Mouse (Mus musculus) erythroblast, embryonic 14.5 days (primary cell): Measurements from ENCODE around the gene Pacsin3. TPM values are rescaled to one million over a fixed set of nuclear protein-coding genes. Genes with fewer than 3 reads are reported as not detected.

Experiments
- H3K27me3 ChIP-seq: 2 replicates; pipeline ENCODE4 v1.6.1; 2012; ENCODE audit warnings: inconsistent platforms; ENCODE audit not compliant: control insufficient read depth
- H3K36me3 ChIP-seq: 2 replicates; pipeline ENCODE4 v1.6.1; 2012; ENCODE audit warnings: mild to moderate bottlenecking, inconsistent platforms; ENCODE audit not compliant: control insufficient read depth
- H3K4me1 ChIP-seq: 2 replicates; pipeline ENCODE4 v1.6.1; 2012; ENCODE audit warnings: inconsistent platforms; ENCODE audit not compliant: control insufficient read depth
- H3K4me3 ChIP-seq: replicated peaks from 2 replicates; pipeline ENCODE3; 2012; ENCODE audit warnings: moderate library complexity, mild to moderate bottlenecking, inconsistent platforms
- H3K9me3 ChIP-seq: 2 replicates; pipeline ENCODE4 v1.6.1; 2012; ENCODE audit warnings: low read length, inconsistent platforms, mixed read lengths; ENCODE audit not compliant: control insufficient read depth
- GATA1 ChIP-seq: IDR thresholded peaks from 2 replicates; pipeline ENCODE4 v1.6.1; 2012; ENCODE audit warnings: low read length, inconsistent platforms, mixed read lengths
- TAL1 ChIP-seq: IDR thresholded peaks from 3 replicates; pipeline ENCODE4 v1.6.1; 2012; ENCODE audit warnings: low read length, inconsistent platforms, mixed read lengths
- polyA plus RNA-seq: library from polyadenylated mRNA; stranded (reverse); fragments of >175 nt; gene quantifications from 2 replicates; pipeline ENCODE4 v1.2.3, GENCODE M21; 2012

Pacsin3 gene
- polyA plus RNA-seq, 1 experiment, result not detected

DNA sequence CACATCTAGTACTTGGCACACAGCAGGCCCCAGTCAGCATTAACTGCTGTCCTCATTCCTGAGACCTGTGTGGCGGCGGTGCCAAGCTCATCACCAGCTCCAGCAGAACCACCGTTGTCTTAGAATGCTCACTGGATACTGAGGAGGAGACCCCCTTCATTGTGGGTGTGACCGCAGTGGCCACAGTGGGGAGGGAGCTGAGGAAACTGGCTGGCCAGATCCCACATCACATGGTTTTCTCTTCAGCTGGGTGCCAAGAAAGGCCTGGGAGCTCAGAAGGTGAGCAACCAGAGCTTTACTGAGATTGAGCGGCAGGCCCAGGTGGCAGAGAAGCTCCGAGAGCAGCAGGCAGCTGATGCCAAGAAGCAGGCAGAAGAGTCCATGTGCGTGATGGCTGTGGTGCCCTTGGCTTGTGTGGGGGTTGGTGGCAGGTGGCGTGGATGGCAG is 14.0 kb downstream of the Pacsin3 start:
- H3K4me1 ChIP-seq, result peaks cover 34% of the 10 kb centered on the region
- H3K27me3 ChIP-seq, result no peaks in the 10 kb centered on the region
- no peaks in the 10 kb centered on the region for H3K9me3 ChIP-seq
- TF ChIP-seq TAL1 (no peak), GATA1 (no peak)
- H3K36me3 ChIP-seq, result peaks cover 86% of the 10 kb centered on the region
- H3K4me3 ChIP-seq, result no peak overlapping the region

DNA sequence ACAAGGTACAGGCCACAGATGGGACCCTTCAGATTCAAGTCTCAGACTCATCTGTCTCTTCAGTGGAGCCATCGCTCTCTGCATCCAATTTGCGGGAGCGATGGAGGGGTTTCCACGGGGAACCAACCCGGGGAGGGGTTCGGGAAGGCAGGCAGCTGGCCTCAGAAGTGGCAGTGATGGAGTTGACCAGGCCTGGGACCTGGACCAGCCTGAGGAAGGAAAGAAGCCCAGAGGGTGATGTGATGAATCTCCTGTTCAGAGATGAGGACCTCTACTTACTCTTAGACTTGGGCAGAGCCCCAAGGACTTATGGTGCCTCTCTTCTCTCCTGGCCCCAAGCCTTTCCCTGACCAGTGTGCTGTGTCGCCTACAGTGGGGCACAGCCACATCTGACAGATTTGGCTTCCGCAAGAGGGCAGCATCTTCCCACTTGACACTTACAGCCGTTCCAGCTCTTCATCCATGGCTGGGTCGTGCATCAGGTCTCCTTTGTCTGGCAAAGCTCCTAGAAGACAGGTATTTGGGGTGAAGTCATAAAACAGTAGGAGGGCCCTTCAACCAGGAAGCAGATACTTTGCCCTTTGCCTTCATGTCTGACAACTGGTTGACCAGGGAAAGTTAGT is 23.1 kb downstream of the Pacsin3 start:
- Histone ChIP-seq H3K4me1 (peaks cover 12% of the 10 kb centered on the region), H3K27me3 (no peaks in the 10 kb centered on the region), H3K9me3 (no peaks in the 10 kb centered on the region), H3K4me3 (no peak overlapping the region), H3K36me3 (peaks cover 41% of the 10 kb centered on the region)
- TF ChIP-seq GATA1 (no peak), TAL1 (no peak)

DNA sequence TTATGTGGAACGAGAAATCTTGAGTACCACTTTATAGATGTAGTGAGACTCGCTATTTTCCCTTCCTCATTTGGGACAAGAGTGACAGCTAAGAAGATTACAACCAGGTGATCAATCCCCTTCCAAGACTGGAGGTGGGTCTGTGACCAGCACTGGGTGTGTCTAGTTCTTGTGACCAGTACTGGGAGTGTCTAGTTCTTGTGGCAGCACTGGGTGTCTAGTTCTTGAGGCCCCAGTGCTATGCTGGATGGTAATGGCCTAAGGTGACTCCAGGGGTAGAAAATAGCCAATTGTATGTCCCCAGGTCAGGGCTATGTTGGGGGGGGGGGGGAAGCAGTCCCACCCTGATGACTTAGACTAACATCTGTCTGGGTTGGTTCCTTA is 23.6 kb downstream of the Pacsin3 start:
- Histone ChIP-seq H3K4me3 (no peak overlapping the region), H3K9me3 (no peaks in the 10 kb centered on the region), H3K4me1 (peaks cover 12% of the 10 kb centered on the region), H3K27me3 (no peaks in the 10 kb centered on the region), H3K36me3 (peaks cover 36% of the 10 kb centered on the region)
- no peak for TF ChIP-seq TAL1
- TF ChIP-seq GATA1, result no peak

DNA sequence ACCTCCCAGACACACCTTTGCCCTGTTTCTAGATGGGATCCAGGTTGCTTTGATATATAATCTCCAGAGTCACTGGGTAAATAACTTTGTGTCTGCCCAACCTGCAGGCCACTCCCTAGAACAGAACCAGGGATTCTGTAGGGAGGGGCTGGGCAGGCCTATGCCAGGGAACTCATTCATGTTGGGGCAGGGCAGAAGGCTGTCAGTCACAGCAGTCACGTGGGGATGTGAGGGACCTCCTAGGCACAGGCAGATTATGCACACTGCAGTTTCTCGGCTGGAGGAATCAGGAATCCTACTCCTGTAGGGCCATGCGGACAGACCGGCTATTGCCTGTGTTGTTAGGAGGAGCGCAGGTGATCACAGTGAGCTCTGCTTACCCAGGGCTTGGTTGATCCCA is 25.6 kb downstream of the Pacsin3 start:
- peaks cover 12% of the 10 kb centered on the region for H3K4me1 ChIP-seq
- TF ChIP-seq TAL1 (no peak), GATA1 (no peak)
- H3K36me3 ChIP-seq, result peaks cover 16% of the 10 kb centered on the region
- no peak overlapping the region for H3K4me3 ChIP-seq
- H3K9me3 ChIP-seq, result no peaks in the 10 kb centered on the region
- no peaks in the 10 kb centered on the region for H3K27me3 ChIP-seq

DNA sequence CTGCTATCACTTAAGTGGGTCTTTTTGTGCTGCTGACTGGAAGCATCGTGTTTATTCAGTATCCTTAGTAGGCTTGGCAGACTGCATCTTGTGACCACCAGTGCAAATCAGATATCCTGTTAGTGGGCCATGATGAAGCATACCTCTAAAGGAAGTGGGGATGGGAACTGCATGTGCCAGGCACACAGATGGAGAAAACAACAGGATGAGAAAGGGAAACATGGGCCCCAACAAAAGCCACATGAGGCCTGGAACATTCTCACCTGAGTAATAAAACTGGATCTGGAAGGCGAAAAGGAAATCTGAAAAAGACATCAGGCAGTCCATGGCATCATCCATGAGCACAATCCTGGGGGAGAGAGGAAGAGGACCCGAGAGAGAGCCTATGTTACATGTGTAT is 28.2 kb downstream of the Pacsin3 start:
- Histone ChIP-seq H3K36me3 (no peaks in the 10 kb centered on the region), H3K9me3 (no peaks in the 10 kb centered on the region), H3K4me3 (no peak overlapping the region), H3K27me3 (no peaks in the 10 kb centered on the region), H3K4me1 (peaks cover 14% of the 10 kb centered on the region)
- TF ChIP-seq GATA1, result no peak
- no peak for TF ChIP-seq TAL1

DNA sequence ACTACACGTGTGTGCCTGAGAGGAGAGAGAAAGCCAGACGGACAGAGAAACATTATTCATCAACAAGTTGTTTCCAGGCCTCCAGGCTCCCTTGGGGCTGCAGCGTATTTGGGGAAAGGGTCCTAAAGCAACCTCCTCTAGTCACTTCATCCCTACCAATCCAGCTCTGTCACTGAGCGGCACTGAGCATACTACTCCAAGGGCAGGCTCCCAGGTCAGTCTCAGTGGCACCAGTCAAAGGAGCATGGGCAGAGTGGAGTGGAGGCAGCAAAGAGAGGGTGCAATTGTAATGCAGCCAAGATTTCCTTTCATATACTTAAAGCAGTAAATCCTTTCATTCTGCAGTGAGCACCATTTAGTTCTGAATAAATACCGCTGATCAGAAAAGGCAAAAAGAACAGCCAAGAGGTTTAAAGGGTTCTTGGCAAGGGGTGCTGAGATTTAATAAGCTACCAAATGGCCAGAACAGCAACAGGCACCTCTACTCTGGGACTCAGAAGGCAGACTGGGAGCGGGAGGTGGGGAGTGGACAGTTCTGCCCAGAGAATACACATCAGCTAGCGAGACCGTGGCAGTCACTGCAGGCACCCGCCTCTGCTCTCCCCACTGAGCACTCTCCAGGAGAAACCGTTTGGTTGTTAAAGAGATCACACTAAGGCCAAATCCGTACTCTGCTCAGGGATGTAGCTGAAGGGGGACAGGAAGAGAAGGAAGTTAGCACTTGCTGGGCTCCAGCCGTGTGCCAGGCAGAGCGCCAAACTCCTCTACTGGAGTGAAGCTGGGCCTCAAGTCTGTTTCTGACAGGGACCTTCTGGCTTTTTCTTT is 28.8 kb downstream of the Pacsin3 start:
- no peaks in the 10 kb centered on the region for H3K27me3 ChIP-seq
- no peaks in the 10 kb centered on the region for H3K36me3 ChIP-seq
- H3K4me3 ChIP-seq, result no peak overlapping the region
- H3K4me1 ChIP-seq, result peaks cover 9% of the 10 kb centered on the region
- TF ChIP-seq TAL1, result no peak
- TF ChIP-seq GATA1, result no peak
- H3K9me3 ChIP-seq, result no peaks in the 10 kb centered on the region

DNA sequence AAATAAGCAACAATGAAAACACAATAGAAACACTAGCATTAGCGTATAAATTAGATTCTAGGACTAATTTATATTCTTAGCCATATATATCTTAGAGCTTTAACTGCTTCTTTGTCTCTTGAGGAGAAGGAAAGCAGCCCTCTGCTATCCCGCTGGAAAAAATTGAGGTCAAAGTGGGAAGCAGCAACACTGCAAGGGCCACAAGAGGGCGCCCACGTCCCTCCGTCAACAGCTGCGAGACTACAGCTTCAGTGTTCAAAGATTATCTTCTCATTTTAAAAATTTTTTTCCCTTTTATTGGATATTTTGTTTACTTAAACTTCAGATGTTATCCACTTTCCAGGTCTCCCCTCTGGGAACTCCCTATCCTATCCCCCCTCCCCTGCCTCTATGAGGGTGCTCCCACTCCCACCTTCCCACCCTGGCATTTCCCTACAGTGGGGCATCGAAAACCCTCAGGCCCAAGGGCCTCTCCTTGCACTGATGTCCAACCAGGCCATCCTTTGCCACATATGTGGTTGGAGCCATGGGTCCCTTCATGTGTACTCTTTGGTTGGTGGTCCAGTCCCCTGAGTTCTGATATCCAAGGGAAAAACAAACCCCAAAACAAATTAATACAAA is 30.2 kb downstream of the Pacsin3 start:
- Histone ChIP-seq H3K27me3 (no peaks in the 10 kb centered on the region), H3K9me3 (no peaks in the 10 kb centered on the region), H3K36me3 (no peaks in the 10 kb centered on the region), H3K4me3 (no peak overlapping the region), H3K4me1 (peaks cover 9% of the 10 kb centered on the region)
- TF ChIP-seq GATA1 (no peak), TAL1 (no peak)

DNA sequence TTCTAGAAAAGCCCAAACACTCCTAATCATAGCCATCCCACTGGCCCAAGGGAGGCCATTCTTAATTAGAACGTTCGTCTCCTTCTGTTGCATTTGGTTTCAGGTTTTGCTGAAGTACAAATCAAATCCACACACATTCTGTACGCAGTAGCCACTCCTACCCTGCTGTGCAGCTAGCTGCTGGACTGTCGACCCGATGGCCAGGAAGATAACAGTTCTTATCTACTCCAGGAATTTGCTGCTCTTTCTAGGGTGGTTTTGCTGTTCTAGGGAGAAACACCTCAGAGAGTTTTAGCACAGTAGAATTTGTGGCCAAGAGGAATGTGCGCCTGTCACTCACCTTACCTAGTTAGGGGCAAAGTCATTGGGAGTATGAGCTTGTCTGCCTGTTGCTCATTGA is 31.8 kb downstream of the Pacsin3 start:
- Histone ChIP-seq H3K4me1 (peaks cover 6% of the 10 kb centered on the region), H3K4me3 (no peak overlapping the region), H3K27me3 (no peaks in the 10 kb centered on the region), H3K9me3 (no peaks in the 10 kb centered on the region), H3K36me3 (no peaks in the 10 kb centered on the region)
- TF ChIP-seq GATA1, result no peak
- no peak for TF ChIP-seq TAL1
